Mouse (Mus musculus) bone marrow macrophage, adult 2 months (primary cell): ENCODE measurements around the gene Tanc2.

ENCODE experiments used
- CTCF ChIP-seq: IDR thresholded peaks from 2 replicates; pipeline ENCODE4 v1.5.1; 2012; ENCODE audit warnings: low read depth, mild to moderate bottlenecking, low read length, moderate library complexity
- POLR2A ChIP-seq: IDR thresholded peaks from 2 replicates; pipeline ENCODE4 v1.6.1; 2012; ENCODE audit warnings: mild to moderate bottlenecking, low read depth, low read length, borderline replicate concordance

- no peak for TF ChIP-seq CTCF
- TF ChIP-seq POLR2A: no peak
Measured at GRCm38 (mm10) chr11:105908926-105909325, 319.1 kb downstream of the Tanc2 start.
